Mouse (Mus musculus): ENCODE measurements around the gene Kcnk1.

Gene Kcnk1

DNA sequence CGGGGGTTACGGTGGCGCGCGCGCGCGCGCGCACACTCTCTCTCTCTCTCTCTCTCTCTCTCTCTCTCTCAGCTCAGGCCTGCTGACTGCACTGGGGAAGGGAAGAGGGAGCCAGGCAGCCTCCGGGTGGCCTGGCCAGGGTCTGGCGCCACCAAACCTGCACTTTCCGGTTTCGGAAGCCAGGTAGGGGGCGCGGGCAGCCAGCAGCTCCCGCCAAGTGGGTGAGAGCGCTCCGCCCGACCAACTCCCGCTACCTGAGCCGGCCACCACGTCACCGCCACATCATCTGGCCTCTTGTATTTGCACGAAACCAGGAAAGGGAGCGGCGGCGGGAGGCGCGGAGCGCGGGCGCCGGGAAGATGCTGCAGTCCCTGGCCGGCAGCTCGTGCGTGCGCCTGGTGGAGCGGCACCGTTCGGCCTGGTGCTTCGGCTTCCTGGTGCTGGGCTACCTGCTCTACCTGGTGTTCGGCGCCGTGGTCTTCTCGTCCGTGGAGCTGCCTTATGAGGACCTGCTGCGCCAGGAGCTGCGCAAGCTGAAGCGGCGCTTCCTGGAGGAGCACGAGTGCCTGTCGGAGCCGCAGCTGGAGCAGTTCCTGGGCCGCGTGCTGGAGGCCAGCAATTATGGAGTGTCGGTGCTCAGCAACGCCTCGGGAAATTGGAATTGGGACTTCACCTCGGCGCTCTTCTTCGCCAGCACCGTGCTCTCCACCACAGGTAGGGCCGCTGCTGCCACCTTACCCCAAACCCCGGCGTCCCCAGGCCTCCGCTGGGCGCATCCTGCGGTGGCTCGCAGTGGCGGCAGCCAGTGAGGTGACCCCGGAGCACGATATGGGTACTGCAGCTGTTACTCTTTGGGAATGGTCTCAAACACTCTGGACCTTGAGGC, at the start of gene Kcnk1:
Gene Kcnk1 (plus strand): TSS at position 70 of the 886 bp plus-strand sequence.
- DNase-seq (ENCODE audit: low read depth, low spot score) = no peak

DNA sequence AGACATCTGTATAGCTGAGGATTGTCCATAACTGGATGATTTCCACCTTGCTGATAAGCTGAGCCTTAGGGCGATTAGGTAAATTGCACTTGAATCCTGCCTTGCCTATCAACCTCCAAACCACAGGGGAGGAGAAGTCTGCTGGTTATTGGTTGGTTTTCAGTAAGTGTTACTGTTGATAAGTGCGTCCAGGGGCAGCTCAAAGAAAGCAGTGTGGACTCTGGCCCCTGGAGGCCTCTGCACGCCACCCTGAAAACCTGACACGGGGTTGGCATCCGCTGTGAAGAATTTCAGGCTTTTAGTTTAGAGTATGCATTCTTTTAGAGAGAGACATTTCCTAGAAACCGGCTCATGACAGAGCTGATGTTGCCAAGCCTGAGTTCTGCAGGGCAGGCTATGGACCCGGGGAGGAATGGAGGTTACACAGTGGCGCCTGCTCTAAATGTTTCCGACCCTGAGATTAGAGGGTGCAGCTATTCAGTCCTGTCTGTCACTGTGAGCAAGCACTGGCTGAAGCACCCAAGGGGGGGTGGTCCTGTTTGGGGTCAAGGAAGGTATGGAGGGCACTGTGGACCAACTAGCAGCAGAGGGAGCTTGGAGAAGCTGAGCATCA, 46.2 kb upstream of the Kcnk1 start:
- peak; percentile 69 for DNase-seq (ENCODE audit: low read depth, low spot score)

DNA sequence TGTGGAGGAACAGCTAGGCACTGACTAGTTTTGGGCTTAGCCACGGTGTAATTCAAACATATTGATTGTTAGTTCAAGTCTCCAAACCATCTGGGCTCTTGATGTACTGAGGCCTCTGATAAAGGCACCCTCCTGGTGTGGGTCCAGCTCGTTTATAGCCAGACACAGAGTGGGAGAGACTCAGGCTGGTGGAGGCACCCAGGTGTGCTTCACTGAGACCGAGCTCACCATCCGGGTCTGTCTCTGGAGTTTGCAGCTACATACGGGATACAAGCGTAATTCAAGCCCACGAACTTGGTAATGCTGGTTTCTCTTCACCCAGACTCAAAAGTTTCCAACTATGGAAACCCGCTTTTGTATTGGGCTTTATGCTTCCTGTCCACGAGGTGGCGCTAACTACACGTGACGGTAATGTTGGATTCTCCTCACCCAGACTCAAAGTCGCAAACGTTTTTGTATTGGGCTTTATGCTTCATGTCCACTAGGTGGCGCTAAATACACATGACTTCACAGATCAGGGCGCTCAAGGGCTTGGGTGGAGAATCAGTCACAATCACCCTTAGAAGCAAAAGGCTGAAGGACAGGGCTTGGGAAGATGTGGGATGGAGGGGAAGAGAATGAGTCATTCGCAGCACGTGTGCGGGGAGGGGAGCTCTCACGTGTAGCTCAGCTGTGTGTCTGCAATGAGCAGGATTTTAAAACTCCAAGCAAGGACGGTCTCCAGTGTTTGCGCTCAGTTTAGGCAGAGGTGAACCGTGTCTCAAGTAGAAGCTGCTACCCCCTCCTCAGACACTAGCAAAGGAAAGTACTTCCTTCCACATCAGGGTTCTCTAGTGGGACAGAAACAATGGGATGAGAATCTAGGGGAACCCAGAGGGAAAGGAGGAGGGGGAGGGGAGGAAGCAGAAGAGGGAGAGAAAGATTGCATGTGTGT, 44.7 kb upstream of the Kcnk1 start:
- peak; percentile 95 for DNase-seq (ENCODE audit: low read depth, low spot score)

DNA sequence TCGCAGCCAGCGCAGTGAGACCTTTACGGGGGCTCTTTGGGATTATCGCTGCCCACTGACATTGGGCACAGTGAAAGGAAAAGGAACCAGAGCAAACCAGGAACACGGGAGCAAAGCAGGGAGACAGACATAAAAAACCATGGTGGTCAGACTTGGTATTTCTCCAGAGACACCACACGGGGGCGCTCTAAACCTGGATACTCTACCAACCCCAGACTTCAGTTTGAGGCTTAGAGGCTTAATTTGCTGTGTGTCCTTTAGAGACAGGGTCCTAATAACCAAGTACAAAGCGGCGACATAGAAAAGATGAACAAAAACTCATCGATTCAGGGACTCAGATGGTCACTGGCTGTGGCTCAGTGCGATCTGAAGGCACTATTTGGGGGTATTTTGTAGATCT, 39.3 kb upstream of the Kcnk1 start:
- peak; percentile 44 for DNase-seq (ENCODE audit: low read depth, low spot score)

DNA sequence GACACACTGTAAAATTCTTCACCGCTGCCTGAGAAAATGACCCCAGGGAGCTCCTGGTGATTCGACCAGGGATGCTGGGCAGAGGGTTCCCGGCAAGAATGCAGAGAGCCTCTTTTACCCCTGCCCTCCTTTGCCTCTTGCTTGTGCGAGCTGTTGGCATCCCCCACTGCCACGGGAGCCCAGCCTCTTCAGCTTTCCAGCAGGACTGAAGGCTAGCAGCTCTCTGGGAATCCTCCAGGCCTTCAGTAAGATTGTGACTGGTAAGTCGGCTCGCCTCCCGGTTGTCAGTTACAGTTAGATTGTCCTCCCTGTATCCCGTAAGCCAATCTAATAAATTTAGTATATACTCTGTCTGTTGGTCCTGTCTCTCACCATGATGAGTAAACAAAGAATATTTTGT, 38.2 kb upstream of the Kcnk1 start:
- DNase-seq (ENCODE audit: low read depth, low spot score) = no peak

DNA sequence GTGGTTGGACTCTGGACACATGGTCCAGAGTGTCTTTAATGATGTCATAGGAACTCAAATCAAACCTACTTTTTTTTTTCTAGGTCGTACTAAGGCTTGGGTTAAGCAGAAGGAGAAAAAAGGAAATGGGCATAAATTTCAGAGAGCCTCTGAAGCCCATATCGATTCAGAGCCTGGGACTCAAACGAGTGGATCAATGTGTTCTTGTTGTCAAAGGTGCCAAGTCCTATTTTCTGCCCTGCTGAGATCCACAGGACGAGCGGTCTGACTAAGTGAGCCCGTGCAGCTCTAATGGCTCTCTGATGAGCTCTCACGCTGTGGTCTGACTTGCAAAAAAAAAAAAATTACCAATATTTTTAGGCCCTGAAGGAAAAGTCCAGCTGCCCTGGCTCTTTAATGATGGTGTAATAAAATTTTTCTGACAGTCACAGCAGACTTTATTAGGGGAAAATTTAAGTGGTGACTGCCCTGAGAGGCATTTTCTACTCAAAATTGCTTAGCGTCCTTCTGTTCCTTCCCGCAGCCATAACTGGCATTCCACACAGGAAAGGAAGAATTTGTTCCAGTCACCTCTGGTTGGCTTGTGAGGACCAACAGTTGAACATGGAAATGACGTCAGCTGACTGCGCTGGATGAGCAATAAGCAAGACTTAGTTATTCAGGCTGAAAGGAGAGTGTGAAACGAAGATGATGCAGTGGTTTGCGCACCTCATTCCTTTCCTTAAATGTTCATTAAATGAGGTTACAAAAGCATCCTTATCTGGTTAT, 37.6 kb upstream of the Kcnk1 start:
- no peak for DNase-seq (ENCODE audit: low read depth, low spot score)

DNA sequence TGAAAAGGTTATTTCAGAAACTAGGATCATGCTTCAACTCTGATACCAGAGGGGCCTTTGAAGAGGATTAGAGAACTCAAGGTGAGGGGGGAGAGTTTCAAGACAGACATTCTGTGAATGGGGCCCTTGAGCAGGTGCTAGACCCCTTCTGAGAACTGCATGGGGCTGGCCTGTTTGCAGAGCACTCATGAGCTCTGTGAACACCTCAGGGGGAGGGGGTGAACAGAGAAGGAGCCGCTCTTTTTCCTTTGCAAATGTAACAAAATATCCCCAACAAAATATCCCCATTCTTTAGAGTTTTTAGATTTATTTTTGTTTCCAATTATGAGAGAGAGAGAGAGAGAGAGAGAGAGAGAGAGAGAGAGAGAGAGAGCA, 37.0 kb upstream of the Kcnk1 start:
- no peak for DNase-seq (ENCODE audit: low read depth, low spot score)

DNA sequence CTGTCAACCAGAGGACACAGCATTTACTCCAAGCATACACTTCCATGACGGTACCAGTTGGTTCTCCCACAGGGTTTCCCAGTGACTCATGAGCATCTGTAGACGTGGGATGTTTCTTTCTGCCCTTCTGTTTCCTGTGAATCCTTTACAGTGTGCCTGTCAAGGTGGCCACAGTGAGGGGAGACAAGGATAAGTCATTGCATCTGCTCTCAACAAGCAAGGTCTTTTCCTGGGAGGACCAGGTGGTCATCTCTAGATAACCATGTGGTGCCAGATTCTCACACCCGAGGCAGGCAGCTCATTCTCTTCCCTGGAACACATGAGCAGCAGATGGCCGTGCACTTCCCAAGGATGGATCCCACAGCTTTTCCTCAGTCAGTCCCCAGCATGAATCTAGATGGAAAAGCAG, 35.6 kb upstream of the Kcnk1 start:
- DNase-seq (ENCODE audit: low read depth, low spot score) = peak; percentile 53

DNA sequence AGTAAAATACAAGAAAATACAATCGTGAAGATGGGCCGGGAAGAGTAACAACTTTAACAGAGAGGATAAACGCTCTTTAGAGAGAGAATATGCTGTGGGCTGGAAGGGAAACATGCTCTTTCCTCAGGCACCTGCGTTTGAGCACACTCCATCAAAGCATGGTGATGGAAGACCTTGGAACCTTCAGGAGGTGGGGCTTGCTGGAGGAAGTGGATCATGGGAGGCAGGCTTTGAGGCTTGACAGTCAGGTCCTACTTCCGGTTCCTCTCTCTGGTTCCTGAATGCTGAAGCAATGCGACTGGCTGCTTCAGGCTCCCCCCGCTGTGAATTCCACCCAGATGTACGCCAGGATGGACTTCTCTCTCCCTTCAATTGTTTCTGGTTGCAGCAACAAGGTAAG, 34.9 kb upstream of the Kcnk1 start:
- no peak for DNase-seq (ENCODE audit: low read depth, low spot score)

DNA sequence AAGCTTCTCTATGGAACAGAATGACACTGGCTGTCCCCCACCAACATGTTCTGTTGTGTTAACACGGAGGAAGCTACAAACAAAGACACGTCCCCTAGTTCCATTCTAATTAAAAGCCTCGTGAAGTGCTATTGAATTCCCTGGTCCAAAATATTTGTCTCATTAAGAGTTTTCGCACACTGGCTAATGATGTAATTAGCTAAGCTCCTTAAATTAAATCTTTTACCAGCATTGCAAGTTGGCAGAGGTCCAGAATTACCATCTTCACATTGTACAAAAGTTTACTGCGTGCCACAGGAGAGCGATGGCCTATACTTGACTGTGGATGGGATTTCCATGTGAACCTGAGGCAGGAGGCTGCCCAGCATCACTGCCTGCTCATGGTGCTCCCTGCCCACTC, 33.2 kb upstream of the Kcnk1 start:
- no peak for DNase-seq (ENCODE audit: low read depth, low spot score)

DNA sequence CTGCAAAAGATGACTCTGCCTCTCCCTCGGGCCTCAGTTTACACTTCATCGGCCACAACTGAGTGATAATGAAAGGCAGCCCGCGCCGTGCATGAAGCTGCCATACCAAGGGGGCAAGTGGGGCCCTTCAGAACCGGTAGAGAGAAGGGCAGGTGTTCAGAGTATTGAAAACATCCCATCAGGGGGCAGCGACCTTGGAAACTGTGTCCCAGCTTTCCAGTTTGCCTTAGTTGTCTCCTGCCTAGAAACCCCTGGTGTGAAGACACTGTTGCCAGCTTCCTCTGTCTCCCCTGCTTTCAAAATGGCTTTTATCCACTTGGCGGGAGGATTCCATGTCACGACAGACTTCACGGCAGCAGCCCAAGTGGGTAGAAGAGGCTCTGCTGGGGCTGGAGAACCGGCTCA, 31.2 kb upstream of the Kcnk1 start:
- no peak for DNase-seq (ENCODE audit: low read depth, low spot score)

DNA sequence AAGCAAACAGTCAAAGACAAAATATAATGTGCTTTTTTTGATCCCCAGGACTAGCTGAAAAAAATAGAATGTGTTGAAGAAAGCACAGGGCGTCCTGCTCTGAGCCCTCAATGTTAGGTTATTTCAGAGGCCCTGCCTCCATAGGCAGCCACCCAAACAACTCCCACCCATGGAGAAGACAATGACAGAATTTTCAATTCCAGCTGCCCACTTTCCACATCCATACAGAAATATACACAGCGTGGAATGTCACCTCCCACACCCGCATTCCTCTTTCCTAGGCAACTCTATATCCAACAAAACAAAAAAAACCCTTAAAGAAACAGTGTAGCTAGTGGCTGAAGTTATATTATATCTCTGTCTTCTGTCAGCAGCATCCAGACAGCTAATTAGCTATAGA, 23.6 kb upstream of the Kcnk1 start:
- no peak for DNase-seq (ENCODE audit: low read depth, low spot score)

DNA sequence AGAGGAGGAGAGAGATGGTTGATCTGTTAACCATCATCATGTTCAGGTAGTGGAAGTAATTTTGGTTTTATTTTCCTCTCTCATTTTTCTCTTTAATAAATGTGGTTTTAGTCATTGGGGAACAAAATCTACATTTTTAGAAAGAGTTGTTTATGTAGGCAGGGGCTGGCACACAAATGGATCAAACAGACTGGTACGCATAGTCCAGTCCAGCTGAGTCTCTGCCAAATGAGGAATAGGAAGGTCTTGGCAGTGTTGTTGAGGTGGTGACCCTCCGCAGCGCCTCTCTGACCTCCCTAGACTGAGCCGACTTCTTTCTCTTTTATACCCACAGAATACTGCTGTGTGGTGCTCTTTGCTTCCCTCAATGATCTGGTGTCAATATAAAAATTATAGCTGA, 19.0 kb upstream of the Kcnk1 start:
- no peak for DNase-seq (ENCODE audit: low read depth, low spot score)

DNA sequence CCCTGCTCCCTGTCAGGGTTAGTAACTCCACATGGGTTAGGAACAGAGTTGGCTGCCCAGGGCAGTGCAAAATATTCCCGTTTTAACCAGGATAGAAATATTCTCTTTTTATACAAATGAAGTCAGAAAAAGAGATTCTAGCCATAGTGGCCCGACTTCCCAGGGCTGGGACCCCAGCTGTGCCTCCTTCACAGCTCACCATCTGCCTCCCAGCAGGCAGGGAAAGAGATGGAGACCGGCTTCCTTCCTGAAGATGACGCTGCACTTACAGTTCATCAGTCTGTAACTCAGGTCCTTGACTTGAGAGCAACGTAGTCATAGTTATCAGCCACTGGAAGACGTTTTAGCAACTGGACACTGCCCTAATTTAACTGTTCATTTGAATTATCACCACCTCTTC, 14.1 kb upstream of the Kcnk1 start:
- no peak for DNase-seq (ENCODE audit: low read depth, low spot score)

DNA sequence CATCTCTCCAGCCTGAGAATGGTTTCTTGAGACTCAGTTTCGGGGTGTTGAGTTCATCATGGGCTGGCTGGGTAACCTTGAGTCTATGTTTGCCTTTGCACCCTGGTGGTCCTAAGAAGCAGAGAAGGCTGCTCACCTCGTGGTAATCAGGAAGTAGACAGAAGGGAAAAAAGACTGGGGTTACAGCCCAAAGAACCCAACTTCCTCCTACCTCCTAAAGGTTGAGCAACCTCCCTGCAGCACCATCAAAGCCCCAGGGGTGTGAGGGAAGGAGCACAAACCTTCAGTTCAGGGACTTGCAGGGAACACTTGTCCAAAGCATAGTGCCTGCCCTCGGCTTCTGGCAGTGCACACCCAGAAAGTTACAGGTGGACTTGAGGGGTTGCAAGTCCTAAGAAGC, 11.5 kb upstream of the Kcnk1 start:
- no peak for DNase-seq (ENCODE audit: low read depth, low spot score)

DNA sequence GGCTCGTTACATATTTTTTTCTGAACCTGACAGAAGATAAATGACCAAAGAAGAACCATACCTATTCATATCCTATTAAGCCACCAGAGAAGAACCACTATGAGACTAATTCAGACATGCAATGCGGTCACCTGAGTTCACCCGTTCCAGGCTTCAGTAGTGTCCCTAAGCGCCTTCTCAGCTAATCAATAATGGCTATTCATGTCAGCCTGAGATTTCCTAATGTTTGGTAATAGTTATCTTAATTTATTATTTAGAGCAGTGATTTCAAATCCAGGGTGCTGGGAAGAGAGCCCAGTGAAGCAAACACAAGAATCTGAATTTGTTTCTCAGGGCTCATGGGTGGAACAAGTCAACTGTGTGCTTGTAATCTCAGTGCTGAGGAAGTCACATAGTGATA, 10.8 kb upstream of the Kcnk1 start:
- DNase-seq (ENCODE audit: low read depth, low spot score) = no peak

DNA sequence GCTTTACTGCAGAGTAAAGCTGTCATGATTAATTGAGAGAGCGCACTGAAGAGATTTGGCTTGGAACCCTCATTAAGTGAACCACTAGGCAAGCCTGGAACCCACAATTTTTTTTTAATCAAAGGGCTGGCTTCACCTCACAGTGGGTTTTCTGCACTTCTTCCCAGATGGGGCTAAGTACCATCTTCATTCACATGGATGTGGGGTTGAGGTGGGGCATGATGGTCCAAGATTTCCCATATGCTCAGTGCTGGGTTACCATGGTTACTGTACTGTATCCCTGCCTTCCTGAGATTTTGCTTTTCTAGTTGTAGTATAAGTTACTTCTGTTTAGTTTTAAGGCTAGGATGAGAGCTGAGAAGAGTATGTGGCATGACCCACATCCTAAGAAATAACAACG, 9.6 kb upstream of the Kcnk1 start:
- DNase-seq (ENCODE audit: low read depth, low spot score) = no peak

DNA sequence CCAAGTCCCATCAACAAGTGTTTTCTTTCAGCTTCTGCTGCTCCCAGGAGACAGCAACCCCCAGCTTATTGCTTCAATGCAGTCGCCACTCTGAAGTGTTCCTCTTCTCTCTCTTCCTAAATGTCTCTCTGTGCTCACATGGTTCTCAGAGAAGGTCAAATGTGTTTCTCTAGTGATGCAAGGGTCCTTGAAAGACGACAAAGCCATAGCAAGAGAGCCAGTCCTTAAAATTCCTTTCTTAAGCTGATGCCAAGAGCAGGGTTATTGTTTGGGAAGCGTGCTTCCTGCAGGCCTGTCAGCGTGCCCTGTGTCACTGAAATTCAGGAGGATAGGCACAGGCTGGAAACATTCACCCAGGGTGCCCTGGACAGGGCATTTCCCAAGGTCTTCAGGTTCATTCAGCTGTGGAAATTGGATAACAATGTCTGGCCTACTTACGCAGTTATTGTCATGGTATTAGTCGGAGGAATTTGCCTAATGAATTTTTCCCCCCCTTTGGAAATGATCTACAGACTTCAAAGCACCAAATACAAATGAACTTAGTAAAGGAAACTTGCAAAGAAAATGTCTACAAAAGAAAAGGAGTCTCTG, 7.9 kb upstream of the Kcnk1 start:
- no peak for DNase-seq (ENCODE audit: low read depth, low spot score)

DNA sequence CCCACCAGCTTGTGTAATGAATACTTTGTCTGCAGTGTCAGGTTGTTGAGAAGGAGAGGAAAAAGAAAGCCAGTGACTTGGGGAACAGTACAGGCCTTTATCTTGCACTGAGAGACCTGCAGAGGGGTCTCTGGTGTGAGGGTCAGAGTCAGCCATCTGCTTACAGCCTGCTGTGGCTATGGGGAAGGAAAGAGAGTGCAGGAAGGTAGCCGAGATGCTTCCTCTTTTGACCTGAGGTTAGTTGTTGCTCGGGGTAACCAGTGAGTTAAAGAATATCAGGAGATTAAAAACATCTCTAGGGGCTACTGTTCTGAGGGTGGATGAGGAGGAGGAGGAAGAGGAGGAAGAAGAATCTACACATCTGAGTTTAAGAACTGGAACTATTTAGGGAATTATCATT, 7.0 kb upstream of the Kcnk1 start:
- no peak for DNase-seq (ENCODE audit: low read depth, low spot score)

DNA sequence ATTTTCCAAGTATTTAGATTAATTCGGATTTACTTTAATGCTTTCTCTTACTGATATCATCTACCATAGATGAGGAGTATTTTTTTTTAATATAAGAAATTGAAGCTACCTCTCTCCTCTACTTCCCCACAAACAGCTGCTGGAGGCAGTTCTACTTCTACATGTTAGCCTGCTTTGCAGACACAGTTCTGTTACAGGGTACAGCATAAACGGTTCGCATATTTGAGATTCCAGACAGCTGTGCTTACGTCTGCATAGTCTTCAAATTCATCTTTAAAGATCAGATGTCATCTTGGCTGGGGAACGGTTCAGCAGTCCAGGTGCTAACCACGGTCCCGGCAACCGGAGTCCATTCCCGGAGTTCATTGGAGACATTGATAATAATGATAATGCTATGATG, 1.3 kb upstream of the Kcnk1 start:
- no peak for DNase-seq (ENCODE audit: low read depth, low spot score)
